Mouse (Mus musculus): Measurements from ENCODE around the gene Arhgap15.

The Arhgap15 gene

GRCm38 (mm10) chr2:43769850-43770570, 21.4 kb downstream of the Arhgap15 start:
- ChIA-PET POLR2A (no interaction called here), CTCF (interaction anchor here in 1 of 4 experiments (0.5 kb wide), 1 partner anchor 1113 kb away, joined by 3 read pairs; no protein-coding TSS in a partner anchor)

GRCm38 (mm10) chr2:43772640-43773039, 24.0 kb downstream of the Arhgap15 start:
- ChIA-PET CTCF (no interaction called here), POLR2A (no interaction called here)

- POLR2A ChIA-PET: no interaction called here
These were observed 33.5 kb downstream of the Arhgap15 start for GRCm38 (mm10) chr2:43782157-43782556.

GRCm38 (mm10) chr2:43783759-43784735, 35.4 kb downstream of the Arhgap15 start:
- ChIA-PET CTCF (no interaction called here), POLR2A (no interaction called here)

More at GRCm38 (mm10) chr2:43782157-43782556, 33.5 kb downstream of the Arhgap15 start:
- CTCF ChIA-PET: no interaction called here

DNA sequence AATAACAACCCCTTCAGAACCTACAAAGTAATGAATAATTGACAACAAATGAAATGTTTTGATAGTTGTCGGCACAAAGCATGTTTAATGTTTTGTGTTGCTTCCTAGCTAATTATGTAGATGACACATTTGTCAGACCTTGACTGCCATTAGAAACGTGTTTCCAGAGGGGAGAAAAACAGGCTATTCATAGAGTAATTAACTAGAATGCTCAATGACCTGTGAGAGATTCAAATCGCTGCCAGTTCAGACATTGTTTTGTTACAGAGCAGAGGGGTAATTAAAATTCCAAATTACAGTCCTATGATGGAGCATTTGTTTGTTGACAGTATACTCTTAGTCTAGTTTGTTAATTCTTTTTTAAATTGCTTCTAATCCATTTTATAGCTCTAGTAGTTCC, 37.5 kb downstream of the Arhgap15 start:
- ChIA-PET POLR2A (no interaction called here), CTCF (no interaction called here)

- POLR2A ChIA-PET: no interaction called here
- CTCF ChIA-PET: interaction anchor here in 1 of 4 experiments (0.5 kb wide), 2 partner anchors 48 to 1118 kb away, joined by 3 to 6 read pairs; no protein-coding TSS in a partner anchor
These were observed 38.5 kb downstream of the Arhgap15 start for GRCm38 (mm10) chr2:43787141-43787540.

GRCm38 (mm10) chr2:43788484-43788883, 39.9 kb downstream of the Arhgap15 start:
- CTCF ChIA-PET: no interaction called here

DNA sequence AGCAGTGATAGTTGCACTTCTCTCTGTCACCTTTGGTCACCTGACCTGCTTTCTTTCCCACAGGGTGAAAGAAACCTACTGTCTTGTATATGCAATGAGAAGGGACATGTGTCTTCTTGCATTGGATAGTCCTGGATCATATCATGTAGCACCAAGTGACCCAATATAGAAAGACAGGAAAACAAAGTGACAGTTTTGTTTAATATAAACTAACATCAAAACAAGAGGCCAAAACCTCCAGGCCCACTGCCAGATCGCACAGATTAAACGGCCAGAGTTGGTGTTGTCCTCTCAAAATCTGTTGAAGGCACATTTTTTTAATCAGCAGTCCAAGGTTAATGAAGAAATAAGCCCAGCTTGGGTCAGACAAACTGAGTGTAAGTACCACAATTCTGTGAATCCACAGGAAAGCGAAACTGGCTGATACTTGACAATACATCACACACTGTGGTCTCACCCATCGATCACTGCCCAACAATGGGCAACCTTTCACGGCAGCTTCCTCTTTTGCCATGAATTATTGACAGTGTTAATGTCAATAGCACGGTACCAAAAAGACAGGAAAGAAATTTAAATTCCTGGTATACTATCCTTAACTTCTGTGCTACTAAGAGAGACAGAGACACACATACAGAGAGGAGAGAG, 41.5 kb downstream of the Arhgap15 start:
- ChIA-PET CTCF (no interaction called here), POLR2A (no interaction called here)

More at GRCm38 (mm10) chr2:43788484-43788883, 39.9 kb downstream of the Arhgap15 start:
- POLR2A ChIA-PET: no interaction called here

- POLR2A ChIA-PET: no interaction called here
- CTCF ChIA-PET: interaction anchor here in 1 of 4 experiments (0.8 kb wide), 1 partner anchor 169 kb away, joined by 4 read pairs; no protein-coding TSS in a partner anchor
These were observed 43.0 kb downstream of the Arhgap15 start for GRCm38 (mm10) chr2:43791575-43791974.

- POLR2A ChIA-PET: no interaction called here
- CTCF ChIA-PET: no interaction called here
These were observed 44.5 kb downstream of the Arhgap15 start for GRCm38 (mm10) chr2:43793105-43793504.

GRCm38 (mm10) chr2:43794700-43795099, 46.1 kb downstream of the Arhgap15 start:
- CTCF ChIA-PET: interaction anchor here in 1 of 4 experiments (0.6 to 0.7 kb wide), 2 partner anchors 54 to 66 kb away, joined by 3 read pairs; no protein-coding TSS in a partner anchor
- POLR2A ChIA-PET: no interaction called here

DNA sequence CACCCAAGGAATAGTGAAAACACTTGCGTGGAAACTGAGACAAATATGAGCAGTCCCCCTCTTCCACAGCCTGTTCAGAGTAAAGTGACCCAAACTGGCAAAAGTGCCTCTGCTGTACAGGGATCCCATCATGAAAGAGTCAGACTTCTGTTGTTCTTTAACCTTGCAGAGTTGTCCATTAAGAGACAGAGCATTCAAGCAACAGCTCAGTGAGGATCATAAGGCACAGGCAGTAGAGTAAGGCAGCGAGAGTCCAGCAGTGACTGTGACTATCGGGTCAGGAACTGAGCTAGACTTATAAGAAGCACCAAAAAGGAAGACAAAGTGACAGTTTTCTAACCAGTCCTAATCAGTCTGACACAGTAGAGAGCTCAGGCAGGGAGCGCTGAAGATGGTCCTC, 47.8 kb downstream of the Arhgap15 start:
- CTCF ChIA-PET: no interaction called here
- POLR2A ChIA-PET: interaction anchor here in 1 of 4 experiments (0.6 kb wide), 1 partner anchor 604 kb away, joined by 5 read pairs; no protein-coding TSS in a partner anchor

DNA sequence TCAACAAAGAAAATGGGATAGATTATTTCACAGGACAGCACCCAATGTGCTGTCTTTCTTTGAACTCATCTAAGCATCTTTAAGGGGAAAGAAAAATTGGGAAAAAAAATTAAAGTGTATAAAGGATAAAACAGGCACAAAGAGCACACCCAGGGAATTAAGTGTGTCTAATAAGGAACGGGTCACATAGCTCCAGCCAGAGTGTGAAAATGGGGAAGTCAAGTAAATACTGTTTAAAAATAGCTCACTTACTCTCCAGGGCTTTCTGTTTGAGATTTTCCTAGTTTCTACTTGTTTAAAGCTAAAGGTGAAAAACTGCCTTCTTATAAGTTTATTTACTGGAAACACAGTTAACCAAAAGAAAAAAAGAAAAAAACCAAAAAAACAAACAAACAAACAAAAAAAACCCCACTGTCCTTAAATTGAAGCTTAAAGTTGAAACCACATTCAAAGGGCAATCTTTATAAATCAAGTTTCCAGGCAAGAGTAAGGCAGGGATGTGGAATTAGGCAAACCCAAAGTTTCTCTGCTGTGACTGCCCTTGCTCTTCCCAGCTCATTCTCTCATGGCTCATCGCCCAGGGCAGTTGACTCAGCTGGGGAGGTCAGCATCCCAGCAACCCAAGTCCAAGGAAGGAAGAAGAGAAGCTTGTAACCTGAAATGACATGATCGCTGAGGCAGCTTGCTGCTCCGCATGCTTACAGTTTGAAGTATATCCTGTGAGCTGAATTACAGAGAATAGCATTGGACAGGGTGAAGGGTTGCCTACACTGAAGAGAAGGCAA, 57.5 kb downstream of the Arhgap15 start:
- ChIA-PET POLR2A (no interaction called here), CTCF (no interaction called here)

DNA sequence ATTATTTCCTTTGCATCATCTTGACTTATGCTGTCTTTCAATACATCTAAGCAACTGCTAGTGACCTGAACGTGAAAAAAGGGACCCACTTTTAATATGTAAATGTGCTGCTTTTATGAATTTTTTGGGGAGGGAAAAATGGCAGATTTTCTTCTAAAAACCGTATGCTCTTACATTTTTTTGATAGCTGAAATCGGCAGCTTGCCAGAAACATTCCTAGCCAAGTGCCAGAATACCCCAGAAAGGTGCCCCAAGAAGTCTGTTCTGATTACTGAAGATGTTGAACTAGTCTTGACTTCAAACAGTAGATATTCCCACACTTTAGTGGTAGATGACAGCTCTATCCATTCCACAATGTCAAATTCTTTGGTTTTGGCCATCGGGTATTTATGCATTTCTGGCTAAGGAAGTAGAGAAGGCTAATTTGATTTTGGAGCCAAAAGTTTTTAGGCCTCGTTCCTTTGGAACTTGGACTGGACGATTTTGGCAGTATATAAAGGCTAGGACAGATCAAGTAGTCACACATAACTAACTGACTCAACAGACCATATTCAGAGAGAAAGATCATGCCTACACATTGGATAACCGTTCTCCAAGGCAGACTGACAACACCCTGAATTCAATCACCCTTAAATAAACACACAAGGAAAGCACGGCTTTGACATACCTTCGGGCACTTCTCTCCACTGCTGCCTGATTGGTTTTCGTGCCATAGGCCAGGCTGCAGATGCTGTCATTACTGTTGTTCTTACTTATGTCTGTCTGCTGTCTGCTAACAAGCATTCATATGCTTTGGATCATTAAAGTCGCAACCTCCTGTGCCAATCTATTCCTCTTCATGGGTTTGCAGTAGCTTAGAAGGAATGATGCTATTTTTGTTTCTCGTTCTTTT, 67.5 kb downstream of the Arhgap15 start:
- POLR2A ChIA-PET: no interaction called here
- CTCF ChIA-PET: no interaction called here

GRCm38 (mm10) chr2:43816788-43817581, 68.4 kb downstream of the Arhgap15 start:
- POLR2A ChIA-PET: no interaction called here
- CTCF ChIA-PET: no interaction called here

GRCm38 (mm10) chr2:43835931-43836330, 87.3 kb downstream of the Arhgap15 start:
- ChIA-PET CTCF (interaction anchor here in 1 of 4 experiments (0.6 kb wide), 1 partner anchor 48 kb away, joined by 6 read pairs; no protein-coding TSS in a partner anchor), POLR2A (no interaction called here)

DNA sequence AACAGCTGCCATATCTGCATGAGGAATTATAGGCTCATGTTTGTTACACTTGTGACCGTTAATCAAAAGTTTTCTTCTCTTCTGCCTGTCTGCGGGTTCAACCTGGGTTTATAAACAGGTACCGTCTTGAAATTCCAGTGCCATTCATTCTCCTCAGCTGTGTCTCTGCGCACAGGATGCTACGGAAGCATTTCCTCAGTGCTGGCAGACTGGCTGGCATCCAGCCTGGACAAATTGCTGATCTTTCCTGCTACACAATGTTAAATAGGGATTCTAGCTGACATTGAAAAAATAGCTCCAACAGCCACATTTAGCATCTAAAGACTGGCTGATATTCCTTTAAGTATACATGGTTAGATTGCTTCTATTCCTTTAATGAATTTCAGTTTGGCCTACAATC, 93.0 kb downstream of the Arhgap15 start:
- POLR2A ChIA-PET: no interaction called here
- CTCF ChIA-PET: no interaction called here

Data from embryonic stem cell, embryonic (primary cell).